Mouse (Mus musculus) G1E (cell line): ENCODE results near the gene Zscan25. TPM values are rescaled to one million over a fixed set of nuclear protein-coding genes. Genes with fewer than 3 reads are reported as not detected.
"Not testable (repeated sequence)": the region's sequence is repeated elsewhere in the genome, so short reads cannot be mapped to it uniquely, and the experiment has no call there.

Experiments used
- ATAC-seq: 2 replicates; pipeline ENCODE4 v1.8.0; 2016; ENCODE audit warnings: mild to moderate bottlenecking; ENCODE audit not compliant: insufficient number of reproducible peaks, poor library complexity, low FRiP score, severe bottlenecking; ENCODE audit errors: extremely low read depth
- DNase-seq: peaks from one replicate; pipeline ENCODE4 v3.0.0; 2012; ENCODE audit warnings: low spot score
- H3K27me3 ChIP-seq: 2 replicates; pipeline ENCODE4 v1.6.1; 2012; ENCODE audit warnings: mild to moderate bottlenecking, low read length, inconsistent platforms; ENCODE audit not compliant: insufficient read depth
- H3K36me3 ChIP-seq: replicated peaks from 2 replicates; pipeline ENCODE3; 2012; ENCODE audit warnings: mild to moderate bottlenecking, inconsistent platforms
- H3K4me1 ChIP-seq: 2 replicates; pipeline ENCODE4 v1.6.1; 2012; ENCODE audit warnings: low read depth, low read length, inconsistent platforms, mixed read lengths; ENCODE audit not compliant: insufficient read depth
- H3K4me3 ChIP-seq: 2 replicates; pipeline ENCODE4 v1.5.1; 2012; ENCODE audit warnings: low read depth, mild to moderate bottlenecking, inconsistent platforms, low read length, moderate library complexity, mixed read lengths
- H3K9me3 ChIP-seq: replicated peaks from 2 replicates; pipeline ENCODE4 v1.6.1; 2012; ENCODE audit warnings: inconsistent platforms
- CTCF ChIP-seq: IDR thresholded peaks from 2 replicates; pipeline ENCODE4 v1.5.1; 2012; ENCODE audit warnings: low read depth, low read length, inconsistent platforms, mixed read lengths
- GATA1 ChIP-seq: IDR thresholded peaks from 2 replicates; pipeline ENCODE4 v1.6.1; 2012; ENCODE audit warnings: borderline replicate concordance, low read length, inconsistent platforms, mixed read lengths
- GATA2 ChIP-seq: IDR thresholded peaks from 2 replicates; pipeline ENCODE4 v1.6.1; 2012; ENCODE audit warnings: low read depth, low read length, inconsistent platforms, borderline replicate concordance
- POLR2AphosphoS5 ChIP-seq: IDR thresholded peaks from 2 replicates; pipeline ENCODE4 v1.6.1; 2012; ENCODE audit warnings: low read depth, low read length, inconsistent platforms; ENCODE audit not compliant: insufficient replicate concordance
- TAL1 ChIP-seq: conservative IDR thresholded peaks from 2 replicates; pipeline ENCODE4 v1.6.1; 2012; ENCODE audit warnings: low read depth, low read length, inconsistent platforms, mixed read lengths
- polyA plus RNA-seq: library from polyadenylated mRNA; stranded (reverse); fragments of >175 nt; gene quantifications from 2 replicates; pipeline ENCODE4 v1.2.3, GENCODE M21; 2012
- total RNA-seq, 2 experiments: library from RNA; stranded (forward) in 1 of 2; stranded (reverse) in 1 of 2; fragments of 200-1000 nt in 1 of 2; fragments of >200 nt in 1 of 2; fragmentation: Nextera tagmentation in 1 of 2; gene quantifications; 2 replicates each; pipeline ENCODE4 v1.2.3; 2014 to 2017

Gene Zscan25
- total and polyA plus RNA-seq, 3 experiments, result 9.2 to 34.7 (median 23.7) TPM

- DNase-seq (no peak), ATAC-seq (no peak)
- TF ChIP-seq POLR2AphosphoS5 (no peak), CTCF (no peak), TAL1 (no peak), GATA1 (no peak), GATA2 (no peak)
- H3K4me1 ChIP-seq, result no peaks in the 10 kb centered on the region
- H3K36me3 ChIP-seq, result no peaks in the 10 kb centered on the region
- H3K4me3 ChIP-seq, result no peak overlapping the region
- H3K27me3 ChIP-seq, result no peaks in the 10 kb centered on the region
- H3K9me3 ChIP-seq, result peaks cover 3% of the 10 kb centered on the region
These were observed 33.5 kb downstream of the Zscan25 start for GRCm38 (mm10) chr5:145313845-145314244.

GRCm38 (mm10) chr5:145317141-145317540 lies 36.8 kb downstream of the Zscan25 start:
- ATAC-seq (no peak), DNase-seq (no peak)
- Histone ChIP-seq H3K4me3 (no peak overlapping the region), H3K27me3 (no peaks in the 10 kb centered on the region), H3K4me1 (no peaks in the 10 kb centered on the region), H3K36me3 (no peaks in the 10 kb centered on the region), H3K9me3 (peaks cover 3% of the 10 kb centered on the region)
- TF ChIP-seq POLR2AphosphoS5 (no peak), TAL1 (no peak), GATA2 (no peak), GATA1 (no peak), CTCF (no peak)

GRCm38 (mm10) chr5:145338756-145339155 lies 58.5 kb downstream of the Zscan25 start:
- DNase-seq, H3K27me3 ChIP-seq, H3K4me3 ChIP-seq, H3K36me3 ChIP-seq, H3K4me1 ChIP-seq, ATAC-seq, H3K9me3 ChIP-seq: not testable (repeated sequence)

Other genes with a start within 250 kb of the Zscan25 start
- not detected in 2 replicates for gene Gm4871, start 247.7 kb upstream of the Zscan25 start, total RNA-seq (2014; fragmentation: Nextera tagmentation)
- gene Gm4871, start 247.7 kb upstream of the Zscan25 start, total RNA-seq (2017), result not detected in 2 replicates
- gene Gm4871, start 247.7 kb upstream of the Zscan25 start, polyA plus RNA-seq, result not detected in 2 replicates
- not detected in 2 replicates for gene 1700018F24Rik, start 237.5 kb upstream of the Zscan25 start, total RNA-seq (2014; fragmentation: Nextera tagmentation)
- not detected in 2 replicates for gene 1700018F24Rik, start 237.5 kb upstream of the Zscan25 start, total RNA-seq (2017)
- gene 1700018F24Rik, start 237.5 kb upstream of the Zscan25 start, polyA plus RNA-seq, result not detected in 2 replicates
- gene Arpc1a, start 196.7 kb upstream of the Zscan25 start, total RNA-seq (2014; fragmentation: Nextera tagmentation), result 77.0 and 85.3 TPM in 2 replicates
- 125 and 169 TPM in 2 replicates for gene Arpc1a, start 196.7 kb upstream of the Zscan25 start, total RNA-seq (2017)
- gene Arpc1a, start 196.7 kb upstream of the Zscan25 start, polyA plus RNA-seq, result 56.4 and 58.6 TPM in 2 replicates
- not detected in 2 replicates for gene Kpna7, start 196.5 kb upstream of the Zscan25 start, total RNA-seq (2014; fragmentation: Nextera tagmentation)
- not detected in 2 replicates for gene Kpna7, start 196.5 kb upstream of the Zscan25 start, total RNA-seq (2017)
- not detected in 2 replicates for gene Kpna7, start 196.5 kb upstream of the Zscan25 start, polyA plus RNA-seq
- gene Arpc1b, start 166.3 kb upstream of the Zscan25 start, total RNA-seq (2014; fragmentation: Nextera tagmentation), result 226 and 347 TPM in 2 replicates
- 230 and 290 TPM in 2 replicates for gene Arpc1b, start 166.3 kb upstream of the Zscan25 start, total RNA-seq (2017)
- 2,252 and 2,780 TPM in 2 replicates for gene Arpc1b, start 166.3 kb upstream of the Zscan25 start, polyA plus RNA-seq
- 95.0 and 112 TPM in 2 replicates for gene Pdap1, start 140.3 kb upstream of the Zscan25 start, total RNA-seq (2014; fragmentation: Nextera tagmentation)
- gene Pdap1, start 140.3 kb upstream of the Zscan25 start, total RNA-seq (2017), result 72.7 and 82.5 TPM in 2 replicates
- gene Pdap1, start 140.3 kb upstream of the Zscan25 start, polyA plus RNA-seq, result 173 and 217 TPM in 2 replicates
- 116 and 155 TPM in 2 replicates for gene Bud31, start 140.1 kb upstream of the Zscan25 start, total RNA-seq (2014; fragmentation: Nextera tagmentation)
- gene Bud31, start 140.1 kb upstream of the Zscan25 start, total RNA-seq (2017), result 287 and 292 TPM in 2 replicates
- gene Bud31, start 140.1 kb upstream of the Zscan25 start, polyA plus RNA-seq, result 5.7 and 8.7 TPM in 2 replicates
- 8.2 and 16.4 TPM in 2 replicates for gene Ptcd1, start 113.4 kb upstream of the Zscan25 start, total RNA-seq (2014; fragmentation: Nextera tagmentation)
- 10.9 and 12.1 TPM in 2 replicates for gene Ptcd1, start 113.4 kb upstream of the Zscan25 start, total RNA-seq (2017)
- gene Ptcd1, start 113.4 kb upstream of the Zscan25 start, polyA plus RNA-seq, result 17.1 and 18.4 TPM in 2 replicates
- 44.3 and 55.4 TPM in 2 replicates for gene Cpsf4, start 113.3 kb upstream of the Zscan25 start, total RNA-seq (2014; fragmentation: Nextera tagmentation)
- gene Cpsf4, start 113.3 kb upstream of the Zscan25 start, total RNA-seq (2017), result 67.6 and 71.2 TPM in 2 replicates
- 89.8 and 90.0 TPM in 2 replicates for gene Cpsf4, start 113.3 kb upstream of the Zscan25 start, polyA plus RNA-seq
- 133 and 170 TPM in 2 replicates for gene Atp5j2, start 88.4 kb upstream of the Zscan25 start, total RNA-seq (2014; fragmentation: Nextera tagmentation)
- gene Atp5j2, start 88.4 kb upstream of the Zscan25 start, total RNA-seq (2017), result 257 and 304 TPM in 2 replicates
- 21.5 and 61.1 TPM in 2 replicates for gene Atp5j2, start 88.4 kb upstream of the Zscan25 start, polyA plus RNA-seq
- 9.6 and 9.9 TPM in 2 replicates for gene Zkscan14, start 78.6 kb upstream of the Zscan25 start, total RNA-seq (2014; fragmentation: Nextera tagmentation)
- gene Zkscan14, start 78.6 kb upstream of the Zscan25 start, total RNA-seq (2017), result 21.3 and 22.2 TPM in 2 replicates
- gene Zkscan14, start 78.6 kb upstream of the Zscan25 start, polyA plus RNA-seq, result 2.9 and 3.6 TPM in 2 replicates
- gene Zkscan5, start 75.9 kb upstream of the Zscan25 start, total RNA-seq (2014; fragmentation: Nextera tagmentation), result 13.7 and 14.6 TPM in 2 replicates
- gene Zkscan5, start 75.9 kb upstream of the Zscan25 start, total RNA-seq (2017), result 9.2 and 10.4 TPM in 2 replicates
- gene Zkscan5, start 75.9 kb upstream of the Zscan25 start, polyA plus RNA-seq, result 1.3 and 2.8 TPM in 2 replicates
- gene Zfp655, start 48.8 kb upstream of the Zscan25 start, total RNA-seq (2014; fragmentation: Nextera tagmentation), result 124 and 145 TPM in 2 replicates
- 92.8 and 101 TPM in 2 replicates for gene Zfp655, start 48.8 kb upstream of the Zscan25 start, total RNA-seq (2017)
- gene Zfp655, start 48.8 kb upstream of the Zscan25 start, polyA plus RNA-seq, result 25.1 and 32.6 TPM in 2 replicates
- not detected in 2 replicates for gene Cyp3a57, start 64.8 kb downstream of the Zscan25 start, total RNA-seq (2014; fragmentation: Nextera tagmentation)
- 0.23 TPM in 1 of 2 replicates, not detected in the other for gene Cyp3a57, start 64.8 kb downstream of the Zscan25 start, total RNA-seq (2017)
- gene Cyp3a57, start 64.8 kb downstream of the Zscan25 start, polyA plus RNA-seq, result not detected in 2 replicates
- gene Cyp3a16, start 189.2 kb downstream of the Zscan25 start, total RNA-seq (2014; fragmentation: Nextera tagmentation), result not detected in 2 replicates
- gene Cyp3a16, start 189.2 kb downstream of the Zscan25 start, total RNA-seq (2017), result not detected in 2 replicates
- gene Cyp3a16, start 189.2 kb downstream of the Zscan25 start, polyA plus RNA-seq, result not detected in 2 replicates